Mouse (Mus musculus) cerebellum, adult 9-10 months (tissue): Measurements from ENCODE around the gene Acss1.

Source experiments
- DNase-seq: peaks from one replicate; pipeline ENCODE4 v3.0.0; 2022

Gene Acss1

GRCm38 (mm10) chr2:150667820-150668766 is at the start of gene Acss1:
TSS of gene Acss1 (minus strand) at chr2:150668500.
- no peak for DNase-seq

GRCm38 (mm10) chr2:150712167-150712674 is 43.9 kb upstream of the Acss1 start:
- no peak for DNase-seq

GRCm38 (mm10) chr2:150691481-150692170 is 23.3 kb upstream of the Acss1 start:
- DNase-seq, result no peak

GRCm38 (mm10) chr2:150690216-150690615 is 21.9 kb upstream of the Acss1 start:
- DNase-seq, result no peak

- no peak for DNase-seq
Observed at GRCm38 (mm10) chr2:150689223-150689800, 21.0 kb upstream of the Acss1 start, which contains the start of gene Vsx1. TSS of gene Vsx1 (minus strand) at chr2:150689360.

- peak; percentile 83 for DNase-seq
Observed at GRCm38 (mm10) chr2:150688541-150689186, 20.4 kb upstream of the Acss1 start.

GRCm38 (mm10) chr2:150687871-150688540 is 19.7 kb upstream of the Acss1 start:
- DNase-seq, result no peak

- no peak for DNase-seq
Observed at GRCm38 (mm10) chr2:150685389-150685788, 17.1 kb upstream of the Acss1 start.

GRCm38 (mm10) chr2:150684451-150684850 is 16.2 kb upstream of the Acss1 start:
- no peak for DNase-seq

GRCm38 (mm10) chr2:150681581-150681980 is 13.3 kb upstream of the Acss1 start:
- DNase-seq, result no peak

GRCm38 (mm10) chr2:150678392-150678791 is 10.1 kb upstream of the Acss1 start:
- peak; percentile 52 for DNase-seq

GRCm38 (mm10) chr2:150675525-150675924 is 7.2 kb upstream of the Acss1 start:
- DNase-seq, result no peak

GRCm38 (mm10) chr2:150674900-150675299 is 6.6 kb upstream of the Acss1 start:
- DNase-seq, result peak; percentile 31

GRCm38 (mm10) chr2:150673929-150674328 is 5.6 kb upstream of the Acss1 start:
- DNase-seq, result no peak

GRCm38 (mm10) chr2:150671609-150672290 is 3.5 kb upstream of the Acss1 start:
- DNase-seq, result no peak

- no peak for DNase-seq
Observed at GRCm38 (mm10) chr2:150670926-150671325, 2.6 kb upstream of the Acss1 start.

GRCm38 (mm10) chr2:150669454-150670045 is 1.2 kb upstream of the Acss1 start:
- no peak for DNase-seq

- no peak for DNase-seq
Observed at GRCm38 (mm10) chr2:150668956-150669355, 656 bp upstream of the Acss1 start.

GRCm38 (mm10) chr2:150667065-150667819 is 1.1 kb downstream of the Acss1 start:
- no peak for DNase-seq

- no peak for DNase-seq
Observed at GRCm38 (mm10) chr2:150666723-150667064, 1.6 kb downstream of the Acss1 start.
